Mouse (Mus musculus) heart, postnatal 0 days (tissue): ENCODE measurements around the gene Gm8257. TPM values are rescaled to one million over a fixed set of nuclear protein-coding genes. Genes with fewer than 3 reads are reported as not detected.
"Not testable (repeated sequence)": the region's sequence is repeated elsewhere in the genome, so short reads cannot be mapped to it uniquely, and the experiment has no call there.

Experiments used
- ATAC-seq: fragments of 200-750 bp; cut with Nextera tagmentation; 2 replicates; pipeline ENCODE4 v1.8.0; 2017; ENCODE audit warnings: low read depth, moderate number of reproducible peaks, moderate library complexity; ENCODE audit not compliant: insufficient read depth
- DNase-seq: peaks from one replicate; pipeline ENCODE4 v3.0.0-alpha.2; 2016; ENCODE audit warnings: low spot score
- H3K27ac ChIP-seq: fragments of 300-500 bp; sonication (generic); 2 replicates; pipeline ENCODE4 v1.5.1; 2014; ENCODE audit warnings: low read depth, mild to moderate bottlenecking
- H3K27me3 ChIP-seq: fragments of 300-500 bp; sonication (generic); 2 replicates; pipeline ENCODE4 v1.6.1; 2014; ENCODE audit warnings: low read length, mixed read lengths; ENCODE audit not compliant: control insufficient read depth, insufficient read depth
- H3K36me3 ChIP-seq: fragments of 300-500 bp; sonication (generic); replicated peaks from 2 replicates; pipeline ENCODE4 v1.6.1; 2014; ENCODE audit warnings: low read length, mixed read lengths; ENCODE audit not compliant: control insufficient read depth, insufficient read depth
- H3K4me1 ChIP-seq: fragments of 300-500 bp; sonication (generic); 2 replicates; pipeline ENCODE4 v1.6.1; 2014; ENCODE audit warnings: antibody characterized with exemption; ENCODE audit not compliant: control insufficient read depth, insufficient read depth
- H3K4me2 ChIP-seq: fragments of 300-500 bp; sonication (generic); 2 replicates; pipeline ENCODE4 v1.6.1; 2014; ENCODE audit warnings: low read depth, mild to moderate bottlenecking, low read length, moderate library complexity
- H3K4me3 ChIP-seq: fragments of 300-500 bp; sonication (generic); 2 replicates; pipeline ENCODE4 v1.5.1; 2014; ENCODE audit warnings: low read depth, low read length
- H3K9ac ChIP-seq: fragments of 300-500 bp; sonication (generic); replicated peaks from 2 replicates; pipeline ENCODE4 v1.6.1; 2014; ENCODE audit warnings: low read depth, low read length, mixed read lengths
- H3K9me3 ChIP-seq: fragments of 300-500 bp; sonication (generic); replicated peaks from 2 replicates; pipeline ENCODE4 v1.6.1; 2016; ENCODE audit warnings: low read length; ENCODE audit not compliant: control insufficient read depth
- CTCF ChIP-seq: IDR thresholded peaks from 2 replicates; pipeline ENCODE4 v1.5.1; 2016; ENCODE audit warnings: antibody characterized with exemption, control low read depth, low read depth
- EP300 ChIP-seq: IDR thresholded peaks from 2 replicates; pipeline ENCODE4 v1.6.1; 2016; ENCODE audit warnings: antibody characterized with exemption, low read depth
- WGBS: fragments of 180-500 bp; shearing (Covaris S2); extraction: QIAGEN DNeasy Blood & Tissue Kit; methylation state at CpG from one replicate; pipeline ENCODE4 v1.1.7; 2014; 5-methylcytosine and 5-hydroxymethylcytosine counted together
- polyA plus RNA-seq: library from polyadenylated mRNA; unstranded; fragments of >200 nt; fragmentation: Nextera tagmentation; extraction: Ambion mirVana; gene quantifications from 2 replicates; pipeline ENCODE4 v1.2.1, GENCODE M21; 2015
- total RNA-seq: library from RNA; depleted of rRNA; stranded (reverse); fragments of >200 nt; gene quantifications from 2 replicates; pipeline ENCODE4 v1.2.3, GENCODE M21; 2014; ENCODE audit warnings: low replicate concordance; rRNA removed

The Gm8257 gene
- total RNA-seq (not detected in 2 replicates), polyA plus RNA-seq (not detected in 2 replicates)

GRCm38 (mm10) chr14:44706356-44706755, at the start of gene Gm8257:
Gene Gm8257 (minus strand): TSS chr14:44706456.
- H3K27me3 ChIP-seq, H3K36me3 ChIP-seq, DNase-seq, H3K4me3 ChIP-seq, H3K4me2 ChIP-seq, H3K4me1 ChIP-seq, H3K9ac ChIP-seq, H3K27ac ChIP-seq, ATAC-seq, H3K9me3 ChIP-seq: not testable (repeated sequence)
- WGBS, result 62% methylated on average over 3 of the region's 3 CpGs

GRCm38 (mm10) chr14:44750240-44750639, 44.0 kb upstream of the Gm8257 start, which contains the start of gene Gm8267:
Gene Gm8267 (minus strand): TSS chr14:44750340.
- no peaks in the 10 kb centered on the region for H3K36me3 ChIP-seq
- no peak within 1 kb of the TSS for H3K9ac ChIP-seq
- H3K4me2 ChIP-seq, result no peak within 1 kb of the TSS
- no peak within 1 kb of the TSS for H3K4me3 ChIP-seq
- no peak within 1 kb of the TSS for H3K27ac ChIP-seq
- no peak for DNase-seq
- no peaks in the 10 kb centered on the region for H3K27me3 ChIP-seq
- H3K4me1 ChIP-seq, result no peaks in the 10 kb centered on the region
- no peak for TF ChIP-seq CTCF
- no peak for TF ChIP-seq EP300
- ATAC-seq, result no peak
- WGBS, result 64% methylated on average over 3 of the region's 3 CpGs
- no peaks in the 10 kb centered on the region for H3K9me3 ChIP-seq

GRCm38 (mm10) chr14:44742789-44743188, 36.5 kb upstream of the Gm8257 start:
- peak; percentile 2; the same call in 1 of the 2 replicates for TF ChIP-seq CTCF
- H3K4me1 ChIP-seq, ATAC-seq, H3K36me3 ChIP-seq, H3K4me2 ChIP-seq, DNase-seq, H3K9ac ChIP-seq, H3K4me3 ChIP-seq, H3K27ac ChIP-seq, H3K27me3 ChIP-seq, H3K9me3 ChIP-seq: not testable (repeated sequence)
- 79% methylated on average over 1 of the region's 1 CpGs for WGBS

- not testable (repeated sequence) for H3K36me3 ChIP-seq, ATAC-seq, DNase-seq, H3K9ac ChIP-seq, H3K4me3 ChIP-seq, H3K27ac ChIP-seq, H3K4me2 ChIP-seq, H3K9me3 ChIP-seq, H3K4me1 ChIP-seq, H3K27me3 ChIP-seq
Measured at GRCm38 (mm10) chr14:44730711-44731110, 24.5 kb upstream of the Gm8257 start.

- ATAC-seq, H3K36me3 ChIP-seq, H3K27me3 ChIP-seq, H3K4me2 ChIP-seq, H3K9me3 ChIP-seq, H3K4me3 ChIP-seq, H3K27ac ChIP-seq, H3K4me1 ChIP-seq, DNase-seq, H3K9ac ChIP-seq: not testable (repeated sequence)
- 59% methylated on average over 4 of the region's 4 CpGs for WGBS
Measured at GRCm38 (mm10) chr14:44627737-44628136, 78.5 kb downstream of the Gm8257 start, which contains the start of gene Gm5624. Gene Gm5624 (minus strand): TSS chr14:44627938.

Other genes starting within 250 kb of the Gm8257 start
- gene BC061237, start 214.0 kb downstream of the Gm8257 start, total RNA-seq, result not detected in 2 replicates
- gene BC061237, start 214.0 kb downstream of the Gm8257 start, polyA plus RNA-seq, result not detected in 2 replicates
- not detected in 2 replicates for gene Gm17093, start 188.2 kb downstream of the Gm8257 start, total RNA-seq
- not detected in 2 replicates for gene Gm17093, start 188.2 kb downstream of the Gm8257 start, polyA plus RNA-seq
- not detected in 2 replicates for gene Gm8247, start 123.3 kb downstream of the Gm8257 start, total RNA-seq
- gene Gm8247, start 123.3 kb downstream of the Gm8257 start, polyA plus RNA-seq, result not detected in 2 replicates
- gene Gm5624, start 78.5 kb downstream of the Gm8257 start, total RNA-seq, result not detected in 2 replicates
- not detected in 2 replicates for gene Gm5624, start 78.5 kb downstream of the Gm8257 start, polyA plus RNA-seq
- not detected in 2 replicates for gene Gm8267, start 43.9 kb upstream of the Gm8257 start, total RNA-seq
- not detected in 2 replicates for gene Gm8267, start 43.9 kb upstream of the Gm8257 start, polyA plus RNA-seq
- gene Ptgdr, start 152.9 kb upstream of the Gm8257 start, total RNA-seq, result not detected in 2 replicates
- not detected in 2 replicates for gene Ptgdr, start 152.9 kb upstream of the Gm8257 start, polyA plus RNA-seq